Mouse (Mus musculus) lung, adult 2 months (tissue): ENCODE data around the gene Scml4.

Experiments
- CTCF ChIP-seq: fragments of 200-500 bp; IDR thresholded peaks from 2 replicates; pipeline ENCODE4 v1.5.1; 2011; ENCODE audit warnings: mild to moderate bottlenecking, low read length, control low read depth; ENCODE audit not compliant: insufficient read depth
- POLR2A ChIP-seq: fragments of 200-500 bp; IDR thresholded peaks from 2 replicates; pipeline ENCODE4 v1.6.1; 2011; ENCODE audit warnings: low read depth, mild to moderate bottlenecking, control low read depth, low read length, borderline replicate concordance; ENCODE audit errors: extremely low read depth

- TF ChIP-seq POLR2A (no peak), CTCF (no peak)
Measured at GRCm38 (mm10) chr10:42859781-42860158, 400 bp upstream of the Scml4 start.
